Mouse (Mus musculus): Measurements from ENCODE around the gene Ldlrad3. TPM values are rescaled to one million over a fixed set of nuclear protein-coding genes. Genes with fewer than 3 reads are reported as not detected.

Gene Ldlrad3
- polyA plus RNA-seq, 1 experiment, result 35.9 TPM

GRCm38 (mm10) chr2:102205672-102206399 lies 19.7 kb upstream of the Ldlrad3 start:
- Histone ChIP-seq H3K4me3 (ENCODE audit: insufficient read depth, low read length) (no peak overlapping the region), H3K27ac (ENCODE audit: insufficient read depth, low read depth, low read length) (no peak overlapping the region), H3K4me1 (ENCODE audit: control insufficient read depth, insufficient read depth, low read length) (peaks cover 9% of the 10 kb centered on the region)
- no peak for TF ChIP-seq CTCF (IDR thresholded peaks at IDR 0.05; ENCODE audit: low read depth, low read length)
- TF ChIP-seq POLR2A (IDR thresholded peaks at IDR 0.05; ENCODE audit: borderline replicate concordance, low read depth, low read length), result no peak

- Histone ChIP-seq H3K27ac (ENCODE audit: insufficient read depth, low read depth, low read length) (no peak overlapping the region), H3K4me1 (ENCODE audit: control insufficient read depth, insufficient read depth, low read length) (peaks cover 9% of the 10 kb centered on the region), H3K4me3 (ENCODE audit: insufficient read depth, low read length) (no peak overlapping the region)
- TF ChIP-seq CTCF (IDR thresholded peaks at IDR 0.05; ENCODE audit: low read depth, low read length), result no peak
- TF ChIP-seq POLR2A (IDR thresholded peaks at IDR 0.05; ENCODE audit: borderline replicate concordance, low read depth, low read length), result no peak
These were observed 17.3 kb upstream of the Ldlrad3 start for GRCm38 (mm10) chr2:102203478-102203877.

- Histone ChIP-seq H3K4me3 (ENCODE audit: insufficient read depth, low read length) (no peak overlapping the region), H3K27ac (ENCODE audit: insufficient read depth, low read depth, low read length) (no peak overlapping the region), H3K4me1 (ENCODE audit: control insufficient read depth, insufficient read depth, low read length) (peaks cover 9% of the 10 kb centered on the region)
- TF ChIP-seq POLR2A (IDR thresholded peaks at IDR 0.05; ENCODE audit: borderline replicate concordance, low read depth, low read length) (no peak), CTCF (IDR thresholded peaks at IDR 0.05; ENCODE audit: low read depth, low read length) (no peak)
These were observed 16.1 kb upstream of the Ldlrad3 start for GRCm38 (mm10) chr2:102202211-102202770.

GRCm38 (mm10) chr2:102201198-102201948 lies 15.2 kb upstream of the Ldlrad3 start:
- Histone ChIP-seq H3K4me3 (ENCODE audit: insufficient read depth, low read length) (no peak overlapping the region), H3K27ac (ENCODE audit: insufficient read depth, low read depth, low read length) (peak overlapping the region; percentile 26; the same call in 1 of the 2 replicates), H3K4me1 (ENCODE audit: control insufficient read depth, insufficient read depth, low read length) (peaks cover 9% of the 10 kb centered on the region)
- 0 out of 2 replicates have a peak, but pooled peaks have one; percentile 14 for TF ChIP-seq CTCF (IDR thresholded peaks at IDR 0.05; ENCODE audit: low read depth, low read length)
- TF ChIP-seq POLR2A (IDR thresholded peaks at IDR 0.05; ENCODE audit: borderline replicate concordance, low read depth, low read length), result no peak

GRCm38 (mm10) chr2:102197332-102197731 lies 11.1 kb upstream of the Ldlrad3 start:
- Histone ChIP-seq H3K4me3 (ENCODE audit: insufficient read depth, low read length) (no peak overlapping the region), H3K27ac (ENCODE audit: insufficient read depth, low read depth, low read length) (no peak overlapping the region), H3K4me1 (ENCODE audit: control insufficient read depth, insufficient read depth, low read length) (peaks cover 8% of the 10 kb centered on the region)
- TF ChIP-seq POLR2A (IDR thresholded peaks at IDR 0.05; ENCODE audit: borderline replicate concordance, low read depth, low read length) (no peak), CTCF (IDR thresholded peaks at IDR 0.05; ENCODE audit: low read depth, low read length) (no peak)

GRCm38 (mm10) chr2:102196709-102197108 lies 10.5 kb upstream of the Ldlrad3 start:
- Histone ChIP-seq H3K27ac (ENCODE audit: insufficient read depth, low read depth, low read length) (no peak overlapping the region), H3K4me3 (ENCODE audit: insufficient read depth, low read length) (no peak overlapping the region), H3K4me1 (ENCODE audit: control insufficient read depth, insufficient read depth, low read length) (peaks cover 1% of the 10 kb centered on the region)
- TF ChIP-seq POLR2A (IDR thresholded peaks at IDR 0.05; ENCODE audit: borderline replicate concordance, low read depth, low read length) (no peak), CTCF (IDR thresholded peaks at IDR 0.05; ENCODE audit: low read depth, low read length) (no peak)

GRCm38 (mm10) chr2:102195494-102195893 lies 9.3 kb upstream of the Ldlrad3 start:
- Histone ChIP-seq H3K4me1 (ENCODE audit: control insufficient read depth, insufficient read depth, low read length) (peaks cover under 1% of the 10 kb centered on the region; the same call in 1 of the 2 replicates), H3K4me3 (ENCODE audit: insufficient read depth, low read length) (no peak overlapping the region), H3K27ac (ENCODE audit: insufficient read depth, low read depth, low read length) (no peak overlapping the region)
- TF ChIP-seq CTCF (IDR thresholded peaks at IDR 0.05; ENCODE audit: low read depth, low read length), result no peak
- no peak for TF ChIP-seq POLR2A (IDR thresholded peaks at IDR 0.05; ENCODE audit: borderline replicate concordance, low read depth, low read length)

GRCm38 (mm10) chr2:102194247-102194646 lies 8.1 kb upstream of the Ldlrad3 start:
- no peak overlapping the region for H3K4me3 ChIP-seq (ENCODE audit: insufficient read depth, low read length)

GRCm38 (mm10) chr2:102192943-102193820 lies 7.0 kb upstream of the Ldlrad3 start:
- Histone ChIP-seq H3K4me3 (ENCODE audit: insufficient read depth, low read length) (no peak overlapping the region), H3K27ac (ENCODE audit: insufficient read depth, low read depth, low read length) (no peak overlapping the region)
- no peak for TF ChIP-seq CTCF (IDR thresholded peaks at IDR 0.05; ENCODE audit: low read depth, low read length)
- TF ChIP-seq POLR2A (IDR thresholded peaks at IDR 0.05; ENCODE audit: borderline replicate concordance, low read depth, low read length), result no peak

More at GRCm38 (mm10) chr2:102194247-102194646, 8.1 kb upstream of the Ldlrad3 start:
- H3K27ac ChIP-seq (ENCODE audit: insufficient read depth, low read depth, low read length), result no peak overlapping the region
- TF ChIP-seq CTCF (IDR thresholded peaks at IDR 0.05; ENCODE audit: low read depth, low read length) (no peak), POLR2A (IDR thresholded peaks at IDR 0.05; ENCODE audit: borderline replicate concordance, low read depth, low read length) (no peak)
- H3K4me1 ChIP-seq (ENCODE audit: control insufficient read depth, insufficient read depth, low read length), result peaks cover 6% of the 10 kb centered on the region

More at GRCm38 (mm10) chr2:102192943-102193820, 7.0 kb upstream of the Ldlrad3 start:
- H3K4me1 ChIP-seq (ENCODE audit: control insufficient read depth, insufficient read depth, low read length), result peaks cover 12% of the 10 kb centered on the region
